Mouse (Mus musculus): Measurements from ENCODE around the gene Camk2b. TPM values are rescaled to one million over a fixed set of nuclear protein-coding genes. Genes with fewer than 3 reads are reported as not detected.

Camk2b gene
- polyA plus RNA-seq, 1 experiment from 2014 or later, result 0.59 TPM

DNA sequence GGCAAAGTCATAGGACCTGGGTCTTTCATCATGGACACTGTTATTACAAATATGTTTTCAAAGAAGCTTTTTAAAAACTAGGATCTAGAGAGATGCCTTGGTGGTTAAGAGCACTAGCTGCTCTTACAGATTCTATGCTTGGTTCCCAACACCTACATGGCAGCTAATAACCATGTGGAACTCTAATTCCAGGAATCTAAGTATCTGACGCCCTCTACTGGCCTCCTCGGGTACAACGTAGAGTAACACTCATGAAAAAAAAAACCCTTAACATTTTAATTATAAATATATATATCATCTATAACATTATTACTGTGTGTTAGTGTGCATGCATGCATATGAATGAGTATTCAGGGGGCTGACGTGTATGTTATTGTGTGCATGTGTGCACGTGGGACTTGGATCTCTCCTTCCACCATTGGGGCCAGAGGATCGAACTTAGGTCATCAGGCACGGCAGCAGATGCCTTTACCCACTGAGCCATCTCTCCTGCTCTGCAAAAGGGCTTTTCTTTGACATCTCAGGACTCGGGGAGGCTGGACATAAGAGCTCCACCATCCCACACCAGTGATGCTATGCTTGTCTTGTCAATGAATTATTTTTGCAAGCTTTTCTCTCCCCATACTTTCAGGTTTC, 112.9 kb downstream of the Camk2b start:
- Histone ChIP-seq H3K4me2 (no peak overlapping the region), H3K4me1 (ENCODE audit: insufficient read depth) (peaks cover 14% of the 10 kb centered on the region), H3K9ac (no peak overlapping the region), H3K4me3 (ENCODE audit: low read depth, low read length) (no peak overlapping the region), H3K27me3 (ENCODE audit: insufficient read depth, low read length) (no peaks in the 10 kb centered on the region), H3K27ac (ENCODE audit: low read depth) (no peak overlapping the region), H3K36me3 (ENCODE audit: insufficient read depth) (no peaks in the 10 kb centered on the region), H3K9me3 (ENCODE audit: low read depth, low read length) (no peaks in the 10 kb centered on the region)
- peak; percentile 37 for TF ChIP-seq CTCF (IDR thresholded peaks at IDR 0.05; ENCODE audit: low read depth)
- ATAC-seq (ENCODE audit: insufficient read depth), result no peak
- WGBS, result 31% methylated on average over 8 of the region's 8 CpGs
- DNase-seq, result peak; percentile 71

DNA sequence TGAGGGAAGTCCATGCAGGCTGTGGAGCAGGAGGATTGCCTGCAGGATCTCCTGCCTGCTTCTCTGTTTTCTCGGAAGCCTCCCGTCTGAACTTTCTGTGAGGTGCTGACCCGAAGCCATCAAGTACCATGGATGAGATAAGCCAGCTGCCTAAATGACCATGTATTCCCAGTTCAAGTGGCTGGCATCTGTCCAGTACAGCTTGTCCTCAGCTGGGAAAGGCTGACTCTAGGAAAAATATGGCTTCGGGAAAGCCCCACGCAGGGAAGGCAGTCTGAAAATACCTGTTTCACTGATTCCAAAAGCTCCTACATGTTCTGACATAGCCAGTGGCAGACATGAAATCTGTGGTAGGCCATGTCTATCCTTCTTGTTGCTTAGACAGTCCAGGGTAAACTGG, 113.7 kb downstream of the Camk2b start:
- H3K4me1 ChIP-seq (ENCODE audit: insufficient read depth), result peaks cover 14% of the 10 kb centered on the region
- no peak overlapping the region for H3K4me2 ChIP-seq
- 31% methylated on average over 5 of the region's 5 CpGs for WGBS
- H3K27ac ChIP-seq (ENCODE audit: low read depth), result no peak overlapping the region
- ATAC-seq (ENCODE audit: insufficient read depth) (no peak), DNase-seq (peak; percentile 62)
- H3K36me3 ChIP-seq (ENCODE audit: insufficient read depth), result no peaks in the 10 kb centered on the region
- H3K9me3 ChIP-seq (ENCODE audit: low read depth, low read length), result no peaks in the 10 kb centered on the region
- no peaks in the 10 kb centered on the region for H3K27me3 ChIP-seq (ENCODE audit: insufficient read depth, low read length)
- H3K4me3 ChIP-seq (ENCODE audit: low read depth, low read length), result no peak overlapping the region
- no peak for TF ChIP-seq CTCF (IDR thresholded peaks at IDR 0.05; ENCODE audit: low read depth)
- no peak overlapping the region for H3K9ac ChIP-seq

DNA sequence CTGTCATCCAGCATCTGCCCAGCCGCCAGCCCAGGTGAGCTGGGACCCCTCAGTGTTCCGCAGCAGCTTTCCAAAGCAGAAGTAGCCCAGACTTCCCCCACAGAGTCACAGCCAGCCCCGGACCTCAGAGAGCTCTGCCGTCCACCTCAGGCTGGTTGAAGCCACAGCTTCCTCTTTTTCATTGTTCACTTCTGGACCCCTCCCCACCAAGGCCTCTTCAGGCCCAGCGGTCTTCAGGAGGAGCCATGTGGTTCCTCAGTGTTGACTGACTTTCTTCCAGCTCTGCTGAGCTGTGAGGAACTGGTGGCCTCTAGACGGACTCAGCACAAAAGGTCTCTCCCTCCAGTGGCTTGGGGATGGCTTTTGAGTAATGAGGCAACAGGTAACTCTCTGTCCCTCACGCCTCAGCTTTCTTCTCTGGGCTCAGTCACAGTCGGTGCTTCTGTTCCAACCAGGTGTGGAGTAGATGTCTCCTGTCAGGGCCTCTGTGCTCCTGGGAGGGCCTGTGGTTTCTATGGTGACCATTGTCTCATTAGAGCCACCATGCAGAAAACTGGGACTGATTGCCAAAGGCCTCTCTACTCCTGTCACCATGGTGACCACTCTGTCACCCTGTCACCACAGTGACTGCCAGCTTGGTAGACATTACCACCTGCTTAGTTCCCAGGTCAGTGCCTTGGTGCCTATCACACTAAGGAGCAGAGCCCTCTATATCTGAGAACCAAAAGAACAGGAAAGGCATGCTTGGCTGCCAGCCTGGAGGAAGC, 116.4 kb downstream of the Camk2b start, which contains the start of gene Gck:
Gene Gck, minus strand, starts transcription at position 496 of the 767 bp plus-strand sequence.
- H3K27ac ChIP-seq (ENCODE audit: low read depth), result no peak within 1 kb of the TSS; the same call in 1 of the 2 replicates
- peak; percentile 58 for DNase-seq
- H3K4me2 ChIP-seq, result peak within 1 kb of the TSS; percentile 23; the same call in 1 of the 2 replicates
- no peaks in the 10 kb centered on the region for H3K27me3 ChIP-seq (ENCODE audit: insufficient read depth, low read length)
- no peak for TF ChIP-seq CTCF (IDR thresholded peaks at IDR 0.05; ENCODE audit: low read depth)
- no peaks in the 10 kb centered on the region for H3K9me3 ChIP-seq (ENCODE audit: low read depth, low read length)
- peak; percentile 36 for ATAC-seq (ENCODE audit: insufficient read depth)
- no peak within 1 kb of the TSS; the same call in 1 of the 2 replicates for H3K9ac ChIP-seq
- H3K36me3 ChIP-seq (ENCODE audit: insufficient read depth), result no peaks in the 10 kb centered on the region
- H3K4me3 ChIP-seq (ENCODE audit: low read depth, low read length), result no peak within 1 kb of the TSS
- WGBS, result 57% methylated on average over 8 of the region's 8 CpGs
- peaks cover 6% of the 10 kb centered on the region; the same call in 1 of the 2 replicates for H3K4me1 ChIP-seq (ENCODE audit: insufficient read depth)

DNA sequence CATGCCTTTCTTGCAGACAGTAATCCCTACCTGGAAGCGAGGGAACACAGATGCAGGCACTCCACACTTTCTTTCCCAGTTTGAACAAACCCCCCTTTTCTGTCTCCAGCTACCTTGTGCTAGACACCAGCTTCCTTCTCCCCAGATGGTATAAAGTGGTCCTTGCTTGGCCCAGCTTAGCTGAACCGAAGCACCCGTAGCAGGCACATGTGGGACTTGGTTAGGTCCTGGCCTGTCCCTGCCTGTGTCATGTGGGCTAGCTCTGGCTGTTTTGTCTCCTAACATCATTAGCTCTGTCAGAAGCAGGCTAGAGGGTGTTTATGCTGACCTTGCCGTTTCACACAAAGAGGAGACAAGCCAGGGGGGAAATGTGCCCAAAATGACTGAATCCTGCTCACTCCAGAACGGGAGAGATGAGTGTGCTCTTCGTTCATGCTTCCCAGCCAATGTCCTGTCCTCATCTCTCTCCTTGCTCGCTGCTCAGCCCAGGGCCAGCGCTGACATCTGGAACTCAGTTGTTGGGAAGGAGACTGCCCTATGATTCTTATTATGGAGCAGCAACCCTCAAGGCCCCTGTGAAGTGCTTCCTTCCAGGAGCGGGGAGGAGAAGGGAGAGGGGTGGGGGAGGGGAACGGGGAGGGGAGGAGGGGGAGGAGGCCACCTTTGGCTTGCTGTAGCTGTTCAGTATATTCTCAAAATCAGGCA, 117.5 kb downstream of the Camk2b start:
- no peaks in the 10 kb centered on the region for H3K9me3 ChIP-seq (ENCODE audit: low read depth, low read length)
- TF ChIP-seq CTCF (IDR thresholded peaks at IDR 0.05; ENCODE audit: low read depth), result no peak
- ATAC-seq (ENCODE audit: insufficient read depth) (no peak), DNase-seq (no peak)
- H3K4me1 ChIP-seq (ENCODE audit: insufficient read depth), result peaks cover 6% of the 10 kb centered on the region; the same call in 1 of the 2 replicates
- H3K4me2 ChIP-seq, result peak overlapping the region; percentile 23; the same call in 1 of the 2 replicates
- no peak overlapping the region for H3K4me3 ChIP-seq (ENCODE audit: low read depth, low read length)
- no peak overlapping the region; the same call in 1 of the 2 replicates for H3K9ac ChIP-seq
- WGBS, result 35% methylated on average over 9 of the region's 10 CpGs
- H3K36me3 ChIP-seq (ENCODE audit: insufficient read depth), result no peaks in the 10 kb centered on the region
- no peak overlapping the region; the same call in 1 of the 2 replicates for H3K27ac ChIP-seq (ENCODE audit: low read depth)
- no peaks in the 10 kb centered on the region for H3K27me3 ChIP-seq (ENCODE audit: insufficient read depth, low read length)

DNA sequence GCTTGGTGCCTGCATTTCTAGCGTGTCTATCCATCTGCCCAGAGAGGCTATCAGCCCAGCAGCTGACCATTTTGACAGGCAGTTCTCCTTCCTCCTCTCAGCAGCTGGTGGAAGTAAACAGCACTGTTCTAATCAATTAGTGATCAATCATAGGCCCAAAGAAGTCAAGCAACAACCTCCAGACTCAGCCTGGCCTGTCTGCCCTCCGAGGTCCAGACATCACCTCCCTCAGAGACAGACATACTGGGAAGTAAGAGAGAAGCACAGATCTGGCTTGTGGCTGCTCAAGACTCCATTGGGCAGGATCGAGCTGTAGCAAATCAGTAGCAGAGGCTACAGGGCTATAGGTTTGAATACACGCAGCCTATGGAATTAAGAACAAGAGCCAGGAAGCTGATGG, 118.4 kb downstream of the Camk2b start:
- Histone ChIP-seq H3K4me2 (peak overlapping the region; percentile 23; the same call in 1 of the 2 replicates), H3K4me3 (ENCODE audit: low read depth, low read length) (no peak overlapping the region), H3K27ac (ENCODE audit: low read depth) (no peak overlapping the region), H3K36me3 (ENCODE audit: insufficient read depth) (no peaks in the 10 kb centered on the region), H3K27me3 (ENCODE audit: insufficient read depth, low read length) (no peaks in the 10 kb centered on the region), H3K9ac (no peak overlapping the region), H3K4me1 (ENCODE audit: insufficient read depth) (peaks cover 6% of the 10 kb centered on the region; the same call in 1 of the 2 replicates), H3K9me3 (ENCODE audit: low read depth, low read length) (no peaks in the 10 kb centered on the region)
- WGBS, result 17% methylated on average over 4 of the region's 4 CpGs
- ATAC-seq (ENCODE audit: insufficient read depth) (no peak), DNase-seq (no peak)
- no peak for TF ChIP-seq CTCF (IDR thresholded peaks at IDR 0.05; ENCODE audit: low read depth)

DNA sequence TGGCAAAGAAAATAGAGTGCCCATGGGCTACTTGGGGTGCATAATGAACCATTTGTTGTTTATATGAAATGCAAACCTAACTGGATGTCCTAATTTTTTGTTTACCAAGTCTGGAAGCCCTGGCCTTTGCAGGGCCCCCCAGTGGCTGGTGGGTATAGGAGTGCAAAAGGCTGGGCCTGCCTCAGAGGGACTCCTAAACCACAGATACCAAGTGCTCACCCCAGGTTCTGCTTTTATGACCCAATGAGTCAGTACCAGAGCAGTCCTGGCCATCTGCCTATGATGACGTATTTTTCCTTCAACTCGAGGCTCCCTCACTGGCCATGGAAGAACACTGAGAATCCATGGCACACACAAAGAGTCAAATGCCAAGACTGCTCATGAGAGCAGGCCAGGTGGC, 121.1 kb downstream of the Camk2b start:
- Histone ChIP-seq H3K27ac (ENCODE audit: low read depth) (no peak overlapping the region), H3K4me3 (ENCODE audit: low read depth, low read length) (no peak overlapping the region), H3K4me2 (no peak overlapping the region), H3K9ac (no peak overlapping the region), H3K36me3 (ENCODE audit: insufficient read depth) (no peaks in the 10 kb centered on the region), H3K27me3 (ENCODE audit: insufficient read depth, low read length) (no peaks in the 10 kb centered on the region), H3K9me3 (ENCODE audit: low read depth, low read length) (no peaks in the 10 kb centered on the region), H3K4me1 (ENCODE audit: insufficient read depth) (peaks cover 6% of the 10 kb centered on the region; the same call in 1 of the 2 replicates)
- WGBS, result 51% methylated on average over 2 of the region's 2 CpGs
- no peak for TF ChIP-seq CTCF (IDR thresholded peaks at IDR 0.05; ENCODE audit: low read depth)
- ATAC-seq (ENCODE audit: insufficient read depth), result no peak
- no peak for DNase-seq

Data from lung, embryonic 14.5 days (tissue).